Mouse (Mus musculus): ENCODE results near the gene Rgs7bp.

- TF ChIP-seq CHD1 (IDR thresholded peaks at IDR 0.05; ENCODE audit: low read depth, low read length) (no peak), CTCF (conservative IDR thresholded peaks at IDR 0.05 in 1 of 2, IDR thresholded peaks at IDR 0.05 in 1 of 2; ENCODE audit: low read depth in 2 of 2, low read length in 2 of 2) (no peak), ZNF384 (IDR thresholded peaks at IDR 0.05; ENCODE audit: low read depth, low read length) (no peak), POLR2A (IDR thresholded peaks at IDR 0.05; ENCODE audit: low read depth, low read length) (no peak), USF1 (IDR thresholded peaks at IDR 0.05; ENCODE audit: low read depth, low read length) (no peak), EP300 (IDR thresholded peaks at IDR 0.05; ENCODE audit: low read length) (no peak), GABPA (IDR thresholded peaks at IDR 0.05; ENCODE audit: insufficient replicate concordance, low read depth, low read length) (no peak)
Observed at GRCm38 (mm10) chr13:104982781-104983353, 71.9 kb downstream of the Rgs7bp start.

Data from CH12.LX (cell line).